Mouse (Mus musculus) forebrain, embryonic 14.5 days (tissue): ENCODE data around the gene Coq2. TPM values are rescaled to one million over a fixed set of nuclear protein-coding genes. Genes with fewer than 3 reads are reported as not detected.

Source experiments
- ATAC-seq: fragments of 200-750 bp; cut with Nextera tagmentation; 2 replicates; pipeline ENCODE4 v1.8.0; 2017; ENCODE audit warnings: mild to moderate bottlenecking, moderate library complexity
- DNase-seq: peaks from one replicate; pipeline ENCODE4 v3.0.0-alpha.2; 2015; ENCODE audit warnings: low spot score
- H3K27ac ChIP-seq: fragments of 300-500 bp; sonication (generic); 2 replicates; pipeline ENCODE4 v1.5.1; 2014; ENCODE audit warnings: low read depth, mild to moderate bottlenecking, control low read depth, low read length, moderate library complexity
- H3K27me3 ChIP-seq: fragments of 300-500 bp; sonication (generic); replicated peaks from 2 replicates; pipeline ENCODE4 v1.6.1; 2014; ENCODE audit warnings: low read length, control low read depth, mixed read lengths; ENCODE audit not compliant: control insufficient read depth, insufficient read depth
- H3K36me3 ChIP-seq: fragments of 300-500 bp; sonication (generic); 2 replicates; pipeline ENCODE4 v1.6.1; 2014; ENCODE audit warnings: low read length, control low read depth; ENCODE audit not compliant: control insufficient read depth, insufficient read depth
- H3K4me1 ChIP-seq: fragments of 300-500 bp; sonication (generic); 2 replicates; pipeline ENCODE4 v1.6.1; 2014; ENCODE audit warnings: antibody characterized with exemption, low read length, control low read depth; ENCODE audit not compliant: control insufficient read depth, insufficient read depth
- H3K4me2 ChIP-seq: fragments of 300-500 bp; sonication (generic); 2 replicates; pipeline ENCODE4 v1.6.1; 2014; ENCODE audit warnings: mild to moderate bottlenecking, control low read depth, low read length
- H3K4me3 ChIP-seq: fragments of 300-500 bp; sonication (generic); 2 replicates; pipeline ENCODE4 v1.5.1; 2014; ENCODE audit warnings: low read depth, low read length, control low read depth
- H3K9ac ChIP-seq: fragments of 300-500 bp; sonication (generic); 2 replicates; pipeline ENCODE4 v1.6.1; 2014; ENCODE audit warnings: mild to moderate bottlenecking, low read length, control low read depth, moderate library complexity
- H3K9me3 ChIP-seq: fragments of 300-500 bp; sonication (generic); replicated peaks from 2 replicates; pipeline ENCODE4 v1.6.1; 2016; ENCODE audit warnings: low read length, control low read depth, mixed read lengths; ENCODE audit not compliant: control insufficient read depth
- WGBS: fragments of 180-500 bp; shearing (Covaris S2); extraction: QIAGEN DNeasy Blood & Tissue Kit; methylation state at CpG from one replicate; pipeline ENCODE4 v1.1.7; 2014; 5-methylcytosine and 5-hydroxymethylcytosine counted together
- polyA plus RNA-seq: library from polyadenylated mRNA; unstranded; fragments of >200 nt; fragmentation: Nextera tagmentation; extraction: Ambion mirVana; gene quantifications from 2 replicates; pipeline ENCODE4 v1.2.1, GENCODE M21; 2014

Gene Coq2
- polyA plus RNA-seq, 1 experiment from 2014 or later = 49.9 TPM

GRCm38 (mm10) chr5:100700861-100701620 is 26.1 kb upstream of the Coq2 start:
- Histone ChIP-seq H3K27me3 (no peaks in the 10 kb centered on the region), H3K4me1 (no peaks in the 10 kb centered on the region), H3K36me3 (no peaks in the 10 kb centered on the region), H3K9me3 (no peaks in the 10 kb centered on the region), H3K4me3 (no peak overlapping the region), H3K9ac (no peak overlapping the region), H3K27ac (no peak overlapping the region), H3K4me2 (no peak overlapping the region)
- WGBS = 80% methylated on average over 13 of the region's 13 CpGs
- DNase-seq (no peak), ATAC-seq (no peak)

- Histone ChIP-seq H3K27ac (no peak overlapping the region), H3K9me3 (no peaks in the 10 kb centered on the region), H3K27me3 (no peaks in the 10 kb centered on the region), H3K9ac (no peak overlapping the region), H3K4me1 (no peaks in the 10 kb centered on the region), H3K4me2 (no peak overlapping the region), H3K36me3 (no peaks in the 10 kb centered on the region), H3K4me3 (no peak overlapping the region)
- ATAC-seq = no peak
- DNase-seq = no peak
- 79% methylated on average over 2 of the region's 2 CpGs for WGBS
Observed at GRCm38 (mm10) chr5:100697886-100698285, 22.9 kb upstream of the Coq2 start.

- no peak overlapping the region for H3K4me2 ChIP-seq
- DNase-seq = no peak
- H3K4me3 ChIP-seq = no peak overlapping the region
- no peak overlapping the region for H3K27ac ChIP-seq
- H3K4me1 ChIP-seq = no peaks in the 10 kb centered on the region
- no peaks in the 10 kb centered on the region for H3K36me3 ChIP-seq
- H3K9ac ChIP-seq = no peak overlapping the region
- H3K9me3 ChIP-seq = no peaks in the 10 kb centered on the region
- WGBS = 75% methylated on average over 2 of the region's 2 CpGs
- ATAC-seq = no peak
- H3K27me3 ChIP-seq = no peaks in the 10 kb centered on the region
Observed at GRCm38 (mm10) chr5:100697398-100697797, 22.5 kb upstream of the Coq2 start.

GRCm38 (mm10) chr5:100685631-100686030 is 10.7 kb upstream of the Coq2 start:
- Histone ChIP-seq H3K27ac (no peak overlapping the region), H3K36me3 (no peaks in the 10 kb centered on the region), H3K27me3 (no peaks in the 10 kb centered on the region), H3K9me3 (no peaks in the 10 kb centered on the region), H3K4me2 (no peak overlapping the region), H3K9ac (no peak overlapping the region), H3K4me3 (no peak overlapping the region), H3K4me1 (no peaks in the 10 kb centered on the region)
- WGBS = 62% methylated on average over 4 of the region's 4 CpGs
- DNase-seq = no peak
- ATAC-seq = no peak

GRCm38 (mm10) chr5:100680542-100680933 is 5.6 kb upstream of the Coq2 start:
- no peak for DNase-seq
- H3K4me3 ChIP-seq = no peak overlapping the region
- H3K27ac ChIP-seq = no peak overlapping the region
- H3K36me3 ChIP-seq = no peaks in the 10 kb centered on the region
- ATAC-seq = no peak
- H3K27me3 ChIP-seq = no peaks in the 10 kb centered on the region
- no peak overlapping the region for H3K4me2 ChIP-seq
- no peak overlapping the region for H3K9ac ChIP-seq
- no peaks in the 10 kb centered on the region for H3K9me3 ChIP-seq
- no peaks in the 10 kb centered on the region for H3K4me1 ChIP-seq
- 75% methylated on average over 6 of the region's 6 CpGs for WGBS

GRCm38 (mm10) chr5:100679911-100680541 is 5.1 kb upstream of the Coq2 start:
- no peak overlapping the region for H3K4me3 ChIP-seq
- no peaks in the 10 kb centered on the region for H3K9me3 ChIP-seq
- H3K36me3 ChIP-seq = no peaks in the 10 kb centered on the region
- no peaks in the 10 kb centered on the region for H3K27me3 ChIP-seq
- ATAC-seq (no peak), DNase-seq (peak; percentile 43)
- no peak overlapping the region for H3K4me2 ChIP-seq
- no peak overlapping the region for H3K27ac ChIP-seq
- no peaks in the 10 kb centered on the region for H3K4me1 ChIP-seq
- no peak overlapping the region for H3K9ac ChIP-seq
- 67% methylated on average over 18 of the region's 18 CpGs for WGBS

GRCm38 (mm10) chr5:100673745-100674486 is 1.0 kb downstream of the Coq2 start:
- DNase-seq (peak; percentile 90), ATAC-seq (peak; percentile 98)
- WGBS = 1% methylated on average over 62 of the region's 71 CpGs
- H3K4me1 ChIP-seq = peaks cover 8% of the 10 kb centered on the region; the same call in 1 of the 2 replicates
- H3K9ac ChIP-seq = peak overlapping the region; percentile 90
- H3K4me2 ChIP-seq = peak overlapping the region; percentile 77
- H3K4me3 ChIP-seq = peak overlapping the region; percentile 84
- H3K27me3 ChIP-seq = no peaks in the 10 kb centered on the region
- 0 out of 2 replicates have a peak overlapping the region, but pooled peaks have one; percentile 39 for H3K27ac ChIP-seq
- H3K36me3 ChIP-seq = 0 out of 2 replicates have a peak, but pooled peaks cover 3% of the 10 kb centered on the region
- no peaks in the 10 kb centered on the region for H3K9me3 ChIP-seq

- H3K4me3 ChIP-seq = no peak overlapping the region
- H3K9me3 ChIP-seq = no peaks in the 10 kb centered on the region
- no peak overlapping the region for H3K27ac ChIP-seq
- H3K4me1 ChIP-seq = peaks cover 8% of the 10 kb centered on the region; the same call in 1 of the 2 replicates
- no peak overlapping the region for H3K4me2 ChIP-seq
- DNase-seq = no peak
- 80% methylated on average over 4 of the region's 4 CpGs for WGBS
- H3K36me3 ChIP-seq = peaks cover 7% of the 10 kb centered on the region
- H3K27me3 ChIP-seq = no peaks in the 10 kb centered on the region
- no peak for ATAC-seq
- no peak overlapping the region for H3K9ac ChIP-seq
Observed at GRCm38 (mm10) chr5:100672403-100672802, 2.5 kb downstream of the Coq2 start.
